ENCODE assay signal across 7 mouse cellular contexts in the genomic region with DNA sequence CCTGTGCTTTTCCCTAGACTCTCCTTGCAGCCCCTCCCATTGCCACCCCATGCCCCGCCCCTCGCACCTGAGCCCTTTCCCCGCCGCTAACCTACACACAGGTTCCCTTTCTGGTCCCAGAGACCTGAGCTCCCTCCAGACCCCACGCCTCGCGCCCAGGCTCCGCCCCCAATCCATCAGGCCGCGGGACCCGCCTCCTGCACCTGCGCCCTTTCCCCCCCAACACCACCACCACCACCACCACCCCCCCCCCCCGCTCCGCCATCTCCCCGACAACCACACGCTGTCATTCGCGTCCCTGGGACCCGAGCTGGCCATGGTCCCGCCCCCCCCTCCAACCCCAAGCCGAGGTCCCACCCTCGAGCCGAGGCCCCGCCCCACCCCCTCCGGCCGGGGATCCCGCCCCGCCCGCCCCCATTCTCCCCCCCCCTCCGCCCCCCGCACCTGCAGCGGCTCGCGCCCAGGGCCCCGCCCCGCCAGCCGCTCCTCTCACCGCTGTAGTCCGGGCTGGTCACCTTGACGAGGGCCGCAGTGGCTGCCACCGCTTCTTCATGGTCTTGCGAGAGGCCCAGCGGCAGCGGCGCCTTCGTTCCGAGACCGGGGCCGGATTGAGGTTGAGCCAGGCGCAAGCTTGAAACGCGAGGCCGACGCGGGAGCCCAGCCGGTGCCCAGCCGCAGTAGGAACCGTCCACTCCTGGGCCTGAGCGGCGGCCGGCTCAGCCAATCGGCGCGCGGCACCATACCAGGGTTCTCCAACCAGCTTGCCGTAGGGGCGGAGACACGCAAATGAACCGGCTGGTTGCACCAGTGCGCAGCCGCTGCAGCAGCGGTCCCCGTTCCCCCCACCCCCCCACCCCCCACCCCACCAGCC. TPM values are rescaled to one million over a fixed set of nuclear protein-coding genes. Genes with fewer than 3 reads are reported as not detected.
DNase-seq lines count a peak whose midpoint lies in the region; ATAC-seq lines count a peak whose summit lies in the region.

Gene Ralgps1, minus strand, starts transcription at position 710 of the 871 bp plus-strand sequence.

- intact Hi-C loops in gastrocnemius, postnatal 36 days (cut with DNase I) = no loop called here
- intact Hi-C loops in left cerebral cortex, postnatal 25 days (cut with DNase I) = no loop called here

- H3K4me3 ChIP-seq in intestine, embryonic 15.5 days (replicated peaks) = peak within 1 kb of the TSS; percentile 74
- H3K4me3 ChIP-seq in midbrain, embryonic 10.5 days = peak within 1 kb of the TSS; percentile 75

- peak within 1 kb of the TSS; percentile 96 for H3K27ac ChIP-seq in intestine, embryonic 15.5 days
- peak within 1 kb of the TSS; percentile 94 for H3K27ac ChIP-seq in midbrain, embryonic 10.5 days (replicated peaks)

- H3K4me1 ChIP-seq in intestine, embryonic 15.5 days (replicated peaks) = peaks cover 13% of the 10 kb centered on the region
- peaks cover 18% of the 10 kb centered on the region for H3K4me1 ChIP-seq in midbrain, embryonic 10.5 days

- H3K4me2 ChIP-seq in intestine, embryonic 15.5 days (replicated peaks) = peak within 1 kb of the TSS; percentile 73

- H3K9ac ChIP-seq in intestine, embryonic 15.5 days = peak within 1 kb of the TSS; percentile 69

- H3K36me3 ChIP-seq in intestine, embryonic 15.5 days = no peaks in the 10 kb centered on the region
- H3K36me3 ChIP-seq in midbrain, embryonic 10.5 days = no peaks in the 10 kb centered on the region

- H3K9me3 ChIP-seq in intestine, embryonic 15.5 days = no peaks in the 10 kb centered on the region
- no peaks in the 10 kb centered on the region for H3K9me3 ChIP-seq in midbrain, embryonic 10.5 days (replicated peaks)

- ATAC-seq in intestine, embryonic 15.5 days = peak; percentile 97

- DNase-seq in adrenal gland, adult 2 months = peak; percentile 99
- peak; percentile 91 for DNase-seq in embryo, embryonic 11.5 days (ENCODE audit: low read depth, low spot score)
- DNase-seq in gastrocnemius, postnatal 36 days = peak; percentile 95 to 96
- DNase-seq in left cerebral cortex, postnatal 25 days (ENCODE audit: low spot score in 2 of 2) = peak; percentile 99
- peak; percentile 98 for DNase-seq in midbrain, embryonic 10.5 days (ENCODE audit: low spot score)
- DNase-seq in right cerebral cortex, postnatal 4 days = peak; percentile 96

- no peaks in the 10 kb centered on the region for H3K27me3 ChIP-seq in intestine, embryonic 15.5 days (replicated peaks)
- peaks cover 10% of the 10 kb centered on the region for H3K27me3 ChIP-seq in midbrain, embryonic 10.5 days (ENCODE audit: low read depth, poor library complexity, severe bottlenecking)

- WGBS in intestine, embryonic 15.5 days = under 1% methylated on average over 49 of the region's 74 CpGs
- WGBS in midbrain, embryonic 10.5 days = under 1% methylated on average over 61 of the region's 74 CpGs

RNA-seq across cellular contexts. Expression of gene Ralgps1, which starts in this region (rescaled TPM):
- 1 to 10 TPM; 4.2 to 5.1 TPM for total RNA-seq in adrenal gland, adult 2 months (2021)
- polyA plus RNA-seq in adrenal gland, adult 2 months (2012; rRNA removed) = 2.8 and 3.8 TPM in 2 replicates
- total RNA-seq in gastrocnemius, postnatal 36 days (2021) = 1 to 10 TPM; 2.3 TPM
- polyA plus RNA-seq in intestine, embryonic 15.5 days (2015; fragmentation: Nextera tagmentation; extraction: Ambion mirVana) = 5.5 and 6.7 TPM in 2 replicates
- total RNA-seq in left cerebral cortex, postnatal 25 days (2021) = 10 to 100 TPM; 56.8 to 59.2 TPM
- polyA plus RNA-seq in midbrain, embryonic 10.5 days (2016; fragmentation: Nextera tagmentation; extraction: Ambion mirVana) = 6.9 and 11.4 TPM in 2 replicates

Comparison
In these comparisons a context has a peak if more than half of its experiments do, and no peak if none do; other contexts are left out.
1. Peak in every context shown above with its lines: DNase-seq, ATAC-seq, H3K4me3 ChIP-seq and H3K27ac ChIP-seq.
2. RNA of gene Ralgps1 (total RNA-seq): 56.8 to 59.2 TPM in left cerebral cortex, postnatal 25 days; 4.2 to 5.1 TPM in adrenal gland, adult 2 months and 2.3 TPM in gastrocnemius, postnatal 36 days; every median in the first group is over 4 times any median in the second.